Mouse (Mus musculus) lung, postnatal 10 days (tissue): ENCODE results near the gene Pard3b.

ENCODE experiments used
- DNase-seq: peaks from one replicate; pipeline ENCODE4 v3.0.0; 2021

Pard3b gene

DNA sequence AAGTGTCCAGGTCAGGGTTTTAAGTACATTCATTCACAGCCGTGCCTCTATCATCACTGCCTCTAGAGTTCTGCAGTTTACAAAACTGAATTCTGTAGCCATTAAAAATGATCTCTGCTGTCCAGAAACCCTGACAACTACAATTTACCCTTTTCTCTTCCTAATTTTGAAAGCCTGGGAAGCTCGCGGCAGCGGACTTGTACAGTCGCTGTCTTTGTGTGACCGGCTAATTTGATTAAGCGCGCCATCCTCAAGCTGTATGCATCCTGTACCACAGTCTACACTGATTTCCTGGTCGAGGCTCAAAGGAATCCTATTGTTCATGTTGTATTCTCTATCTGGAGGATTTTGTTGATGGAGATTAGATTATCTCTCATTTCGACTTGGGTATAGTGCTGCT is 448.8 kb downstream of the Pard3b start:
- DNase-seq, result no peak

DNA sequence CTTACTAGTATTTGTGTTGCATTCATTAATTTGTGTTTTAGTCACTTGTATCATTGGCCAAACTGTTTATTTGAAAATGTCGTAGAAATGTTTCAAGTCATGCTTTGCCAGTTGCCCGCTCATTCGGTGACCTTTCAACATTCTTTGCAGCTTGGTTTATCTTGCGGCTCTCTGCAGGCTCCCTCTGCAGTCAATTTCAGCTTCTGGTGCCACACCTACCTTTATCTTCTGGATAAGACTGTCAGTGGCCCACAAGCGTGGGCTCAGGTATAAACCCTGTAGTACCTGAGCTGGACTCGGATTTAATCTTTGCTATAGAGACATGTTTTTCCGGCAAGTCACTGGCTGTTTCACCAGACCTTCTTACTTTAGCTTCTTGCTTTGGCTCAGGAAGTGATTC is 456.3 kb downstream of the Pard3b start:
- DNase-seq, result no peak

DNA sequence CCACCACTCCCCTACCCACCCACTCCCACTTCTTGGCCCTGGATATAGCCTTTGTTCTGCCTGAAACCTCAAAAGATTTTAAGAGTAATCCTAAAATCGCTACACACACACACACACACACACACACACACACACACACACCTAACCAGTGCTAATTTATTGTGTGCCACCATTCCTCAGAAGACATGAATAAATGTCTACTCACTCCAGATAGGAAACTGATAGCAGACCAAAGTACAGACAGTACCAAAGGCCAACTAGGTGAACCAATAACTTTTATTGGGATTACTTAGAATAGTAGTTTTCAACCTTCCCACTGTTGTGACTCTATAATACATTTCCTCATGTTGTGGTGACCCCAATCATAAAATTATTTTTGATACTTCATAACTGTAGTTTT is 483.8 kb downstream of the Pard3b start:
- no peak for DNase-seq

DNA sequence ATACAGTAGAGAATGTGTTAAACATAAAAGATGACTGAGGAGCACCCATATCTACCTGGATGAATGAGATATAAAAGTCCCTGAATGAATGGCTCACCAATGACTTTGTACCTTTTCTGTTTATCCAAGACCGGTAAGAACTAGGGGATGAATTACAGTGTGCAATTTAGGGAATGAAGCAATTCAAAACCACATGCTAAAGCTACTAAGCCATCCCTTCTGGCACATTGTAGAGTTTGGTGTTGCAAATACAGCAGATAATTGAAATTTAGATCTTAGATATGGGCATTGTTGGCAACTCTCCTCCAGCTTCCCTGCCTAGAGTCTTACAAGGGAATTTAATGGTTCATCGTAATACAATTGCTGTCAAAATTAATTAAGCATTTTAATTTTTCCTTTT is 490.6 kb downstream of the Pard3b start:
- DNase-seq, result no peak

DNA sequence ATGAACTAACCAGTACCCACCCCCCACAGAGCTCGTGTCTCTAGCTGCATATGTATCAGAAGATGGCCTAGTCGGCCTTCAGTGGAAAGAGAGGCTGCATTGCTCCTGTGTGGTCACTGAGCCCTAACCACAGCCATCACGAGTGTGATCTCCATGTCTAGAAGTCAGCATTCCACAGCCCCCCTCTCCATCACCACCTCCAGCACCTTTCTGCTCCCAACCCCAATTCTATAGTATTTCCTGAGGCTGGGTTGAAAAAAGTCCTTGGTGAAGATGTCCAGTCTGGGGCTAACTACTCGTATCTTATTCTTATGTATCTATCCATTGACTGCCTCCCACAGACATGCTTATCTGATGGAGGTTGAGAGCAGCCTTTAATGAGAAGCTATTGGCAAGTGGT is 509.5 kb downstream of the Pard3b start:
- no peak for DNase-seq

DNA sequence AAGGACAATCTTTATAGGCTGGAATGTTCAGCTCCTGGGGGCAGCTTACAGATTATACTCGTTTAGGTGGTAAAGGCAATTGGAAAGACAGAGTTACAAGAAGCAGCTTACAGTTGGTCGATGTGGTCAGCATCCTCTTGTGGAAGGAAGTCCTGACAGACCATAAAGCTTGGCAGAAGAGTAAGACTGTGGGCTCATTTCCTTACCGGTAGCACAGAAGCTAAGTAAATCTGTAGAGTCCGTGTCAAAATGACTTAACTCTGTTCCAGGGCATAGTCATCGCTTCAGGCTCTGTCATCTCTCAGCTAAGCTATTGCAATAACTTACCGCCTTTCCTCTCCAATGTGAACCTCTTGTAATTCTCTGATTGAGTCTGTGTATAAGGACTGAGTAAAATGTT is 510.2 kb downstream of the Pard3b start:
- no peak for DNase-seq

DNA sequence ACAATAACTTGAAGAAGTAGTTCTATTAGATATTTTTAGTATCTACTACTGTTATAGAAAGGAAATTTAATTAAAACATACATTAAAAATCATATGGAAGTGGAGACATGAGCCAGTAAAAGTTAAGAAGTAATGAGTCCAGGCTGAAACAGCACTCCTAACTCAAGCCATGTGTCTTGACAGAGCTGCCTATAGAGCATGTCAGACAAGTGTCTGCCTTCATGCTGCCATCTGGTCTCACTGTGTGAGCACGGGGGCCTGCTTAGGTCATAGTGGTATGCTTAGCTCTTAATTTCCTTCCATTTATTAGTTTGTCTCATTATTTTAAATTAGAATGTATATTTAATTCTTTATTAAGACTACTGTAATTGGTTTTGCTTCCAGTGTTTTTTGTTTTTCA is 517.3 kb downstream of the Pard3b start:
- no peak for DNase-seq

DNA sequence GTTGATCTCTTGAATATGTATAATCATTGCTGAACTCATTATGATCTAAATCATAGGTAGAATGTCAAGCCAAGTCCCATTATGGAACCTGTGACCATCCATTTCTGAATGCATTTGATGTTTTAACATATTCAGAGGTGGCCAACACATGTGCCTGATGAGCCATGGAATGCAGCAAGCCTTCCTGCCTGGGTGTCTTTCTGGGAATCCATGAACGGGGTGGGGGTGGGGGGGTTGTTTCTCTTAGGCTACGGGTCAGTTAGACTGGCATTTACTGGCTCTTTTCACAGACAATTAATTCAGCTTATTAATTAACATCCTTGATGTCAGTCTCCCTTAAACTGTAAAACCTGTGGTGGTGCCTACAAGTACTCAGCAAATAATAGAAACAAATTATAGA is 521.0 kb downstream of the Pard3b start:
- DNase-seq, result no peak

DNA sequence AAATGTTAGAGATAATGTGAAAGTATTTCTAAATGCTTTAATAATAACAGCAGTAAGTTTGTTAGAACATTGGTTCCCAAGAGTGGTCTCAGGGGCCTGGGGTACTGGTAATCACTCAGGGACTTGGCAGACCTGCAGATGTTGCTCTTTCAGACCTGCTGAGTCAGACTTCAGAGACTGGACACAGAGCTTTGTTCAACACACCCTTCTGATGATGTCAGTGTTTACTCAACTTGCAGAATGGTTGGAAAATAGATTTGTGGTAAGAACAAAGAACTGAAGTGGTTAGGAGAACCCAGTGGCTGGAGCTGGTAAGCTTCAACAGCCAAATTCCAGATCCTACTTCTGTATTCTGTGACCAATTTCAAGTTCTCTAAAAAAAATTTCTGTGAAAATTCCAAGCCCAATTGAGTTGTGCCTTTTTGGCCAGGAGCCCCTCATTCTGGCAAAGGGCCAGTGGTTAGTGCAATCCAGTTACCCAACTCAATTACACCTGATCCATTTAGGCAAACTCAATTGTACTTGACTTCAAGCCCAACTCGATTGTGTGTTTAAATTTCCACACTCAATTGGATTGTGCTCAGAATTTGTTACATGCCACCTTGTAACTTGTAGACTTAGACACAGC is 536.5 kb downstream of the Pard3b start:
- DNase-seq, result peak; percentile 31

DNA sequence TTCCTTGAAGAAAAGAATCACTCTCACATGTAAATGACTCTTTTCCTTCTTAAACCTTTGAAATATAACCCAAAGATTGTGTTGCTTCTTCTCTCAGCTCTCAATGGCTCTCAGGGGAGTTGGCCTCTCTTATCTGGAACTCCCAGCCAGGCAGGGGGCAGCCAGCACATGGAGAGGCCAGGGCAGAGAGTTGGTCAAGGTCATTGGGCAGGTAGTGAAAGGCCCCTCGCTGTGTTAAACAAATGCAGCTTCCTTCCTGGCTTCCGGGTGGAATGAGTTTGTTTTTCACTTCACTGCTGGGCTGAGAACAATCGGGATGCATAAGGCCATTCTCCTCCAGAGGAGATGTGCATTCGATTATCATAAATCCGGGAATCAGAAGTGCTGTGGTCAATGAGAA is 543.0 kb downstream of the Pard3b start:
- DNase-seq, result peak; percentile 3

DNA sequence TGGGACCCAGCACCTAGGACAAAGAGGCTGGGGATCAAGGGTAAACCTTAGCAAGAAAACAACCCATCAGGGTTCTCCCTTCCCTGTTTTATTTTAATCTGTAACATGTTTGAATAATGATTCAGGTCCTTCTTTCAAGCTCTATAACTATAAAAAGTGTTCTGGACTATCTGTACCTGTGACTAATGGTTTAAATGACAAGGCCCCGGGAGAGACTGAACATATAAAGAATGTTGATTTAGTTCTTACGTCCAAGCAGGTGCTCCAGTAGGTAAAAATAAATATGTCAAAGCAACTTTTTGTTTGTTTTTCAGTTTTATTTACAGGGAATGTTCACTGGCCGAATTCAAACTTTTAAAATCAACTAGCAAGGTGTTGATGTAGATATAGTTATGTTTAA is 544.0 kb downstream of the Pard3b start:
- DNase-seq, result no peak

DNA sequence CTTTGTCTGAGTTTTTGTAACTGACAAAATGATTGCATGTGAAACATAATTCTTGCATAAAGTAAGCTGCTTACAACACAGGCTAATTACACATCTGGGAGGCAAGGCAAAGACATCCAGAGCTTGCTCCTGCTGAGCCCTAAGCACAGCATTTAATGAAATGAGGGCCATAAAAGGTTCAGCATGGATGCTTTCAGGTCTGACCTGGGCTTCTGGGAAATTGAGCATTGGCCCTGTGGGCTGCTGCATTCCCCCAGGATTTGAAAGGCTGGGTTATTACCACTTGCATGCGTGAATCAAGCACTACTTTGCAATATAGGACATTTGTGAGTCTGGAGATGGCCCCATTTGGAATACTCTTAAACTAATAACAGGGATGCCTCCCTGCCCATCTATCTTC is 552.2 kb downstream of the Pard3b start:
- DNase-seq, result no peak

DNA sequence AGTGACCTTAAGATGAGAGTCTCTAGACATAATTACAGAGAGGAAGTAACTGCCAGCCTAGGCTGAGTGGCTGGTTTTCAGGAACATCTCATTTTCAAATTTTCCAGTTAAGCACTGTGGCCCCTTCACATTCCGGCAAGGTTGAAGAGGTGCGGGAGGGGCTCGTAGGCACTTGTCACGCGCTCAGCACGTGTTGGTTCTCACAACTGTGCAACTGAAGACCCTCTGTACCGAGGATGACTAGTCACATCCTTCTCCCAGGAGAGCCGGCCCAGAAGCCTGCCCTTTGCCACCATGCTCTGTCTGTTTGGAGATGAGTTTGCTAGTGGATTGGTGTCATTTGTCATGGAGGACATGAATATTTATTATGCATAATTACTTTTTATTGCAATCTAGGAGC is 558.9 kb downstream of the Pard3b start:
- no peak for DNase-seq

DNA sequence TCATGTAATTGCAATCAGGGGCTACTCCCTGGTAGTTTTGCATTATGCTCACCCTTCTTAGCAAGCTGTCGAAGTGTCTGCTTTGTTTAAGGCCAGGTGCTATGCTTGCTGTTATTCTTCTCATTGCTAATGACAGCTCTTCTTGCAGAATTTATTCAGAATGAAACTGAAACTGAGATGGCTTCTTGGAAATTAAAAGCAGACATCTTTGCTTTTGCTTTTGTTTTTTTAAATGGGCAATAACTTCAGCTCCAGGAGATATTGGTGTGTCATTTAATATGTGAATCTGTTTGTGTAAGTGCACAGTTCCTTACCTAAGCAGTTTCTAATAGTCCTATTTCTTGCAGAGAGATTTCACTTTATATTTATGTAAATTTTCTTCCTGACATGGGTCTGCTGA is 562.3 kb downstream of the Pard3b start:
- no peak for DNase-seq

DNA sequence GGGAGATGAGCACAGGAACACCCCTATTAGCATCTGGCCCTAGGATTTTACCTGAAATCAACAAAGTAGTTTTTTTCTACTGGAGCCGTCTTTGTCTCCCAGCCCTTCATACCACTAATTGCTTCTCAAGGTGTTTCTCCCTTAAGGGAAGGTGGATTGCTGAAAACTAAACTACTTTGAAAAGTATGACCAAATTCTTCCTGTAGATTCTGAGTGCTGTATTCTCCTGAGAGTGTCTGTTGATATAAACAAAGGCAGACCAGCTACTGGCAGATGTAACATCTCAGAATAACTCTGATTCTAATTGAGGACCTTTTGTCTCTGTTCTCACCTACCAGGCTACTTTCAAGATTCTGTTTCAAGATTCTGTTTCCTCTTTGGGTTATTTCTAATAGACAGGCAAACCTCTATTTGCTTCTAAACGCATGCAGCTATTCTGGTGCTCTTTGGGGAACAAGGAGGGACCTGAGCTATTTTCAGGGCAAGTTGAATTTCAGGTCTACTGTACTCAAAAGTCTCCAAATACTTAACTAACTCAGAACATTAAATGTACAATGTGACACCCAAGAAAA is 563.1 kb downstream of the Pard3b start:
- DNase-seq, result no peak

DNA sequence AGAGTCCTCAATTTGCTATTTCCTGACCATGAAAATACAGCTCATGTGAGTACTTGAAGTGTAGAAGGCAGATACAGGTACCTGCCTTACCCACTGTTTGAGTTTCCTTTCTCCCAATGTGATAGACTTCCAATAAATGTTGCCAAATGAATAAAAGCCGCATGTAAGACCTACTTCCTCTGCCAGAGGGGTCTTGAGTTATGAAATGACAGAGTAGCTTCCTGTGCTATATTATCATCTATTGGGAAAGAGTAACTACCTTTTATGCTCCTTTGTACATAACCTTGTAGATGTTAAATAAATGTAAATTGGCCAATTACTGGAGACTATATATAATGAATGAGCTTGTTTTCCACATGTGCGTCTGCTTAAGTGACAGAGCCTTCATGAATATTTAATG is 574.7 kb downstream of the Pard3b start:
- no peak for DNase-seq

DNA sequence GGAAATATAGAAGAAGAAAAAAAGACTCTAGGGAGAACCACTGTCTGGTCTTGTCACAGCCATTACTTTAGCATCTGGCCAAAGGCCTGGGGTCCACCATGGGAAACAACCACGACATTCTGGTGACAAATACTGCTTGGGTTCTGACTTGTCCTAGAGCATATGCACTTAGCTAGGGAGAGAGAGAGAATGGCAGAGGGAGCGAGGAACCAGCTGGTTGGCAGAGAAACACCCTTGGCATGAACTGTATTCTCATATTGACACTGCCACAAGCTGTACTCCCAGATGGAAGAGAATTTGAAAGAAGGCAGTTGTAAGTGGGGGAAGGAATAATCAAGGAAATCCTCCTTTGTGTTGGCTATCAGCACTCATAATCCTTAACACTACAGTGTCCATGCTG is 577.2 kb downstream of the Pard3b start:
- DNase-seq, result no peak

DNA sequence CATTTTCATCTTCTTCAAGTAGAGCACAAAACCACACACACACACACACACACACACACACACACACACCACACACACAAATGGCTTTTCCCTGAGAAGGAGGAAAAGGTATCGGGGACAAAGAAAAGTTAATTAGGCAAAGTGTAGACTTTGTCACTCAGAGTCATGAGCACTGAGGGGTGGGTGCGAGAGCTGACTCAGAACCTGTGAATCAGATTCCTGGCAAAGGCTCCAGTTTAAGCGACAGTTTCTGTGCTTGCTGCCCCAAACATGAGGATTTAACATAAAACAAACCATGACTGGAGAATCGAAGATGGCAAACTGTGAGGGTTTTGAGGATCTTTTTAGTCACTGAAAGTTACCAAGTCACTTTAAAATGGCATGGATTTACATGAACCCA is 577.9 kb downstream of the Pard3b start:
- DNase-seq, result no peak

DNA sequence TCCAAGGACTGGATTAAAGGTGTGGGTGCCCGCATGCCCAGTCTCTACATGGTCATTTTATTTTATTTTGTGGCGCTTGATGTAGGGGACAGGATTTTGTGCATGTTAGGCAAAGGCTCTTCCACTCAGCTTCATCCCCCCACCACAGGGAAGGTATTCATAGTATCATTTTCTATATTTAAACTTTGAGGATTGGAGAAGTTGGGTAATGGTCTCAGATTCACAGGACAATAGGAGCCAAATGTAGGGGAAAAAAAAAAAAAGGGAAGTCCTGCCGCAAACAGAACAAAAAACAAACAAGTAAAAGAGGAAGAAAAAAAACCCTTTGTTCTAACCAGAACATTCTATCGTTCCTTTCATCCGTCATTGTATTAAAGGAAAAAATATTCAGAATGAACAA is 590.5 kb downstream of the Pard3b start:
- no peak for DNase-seq

DNA sequence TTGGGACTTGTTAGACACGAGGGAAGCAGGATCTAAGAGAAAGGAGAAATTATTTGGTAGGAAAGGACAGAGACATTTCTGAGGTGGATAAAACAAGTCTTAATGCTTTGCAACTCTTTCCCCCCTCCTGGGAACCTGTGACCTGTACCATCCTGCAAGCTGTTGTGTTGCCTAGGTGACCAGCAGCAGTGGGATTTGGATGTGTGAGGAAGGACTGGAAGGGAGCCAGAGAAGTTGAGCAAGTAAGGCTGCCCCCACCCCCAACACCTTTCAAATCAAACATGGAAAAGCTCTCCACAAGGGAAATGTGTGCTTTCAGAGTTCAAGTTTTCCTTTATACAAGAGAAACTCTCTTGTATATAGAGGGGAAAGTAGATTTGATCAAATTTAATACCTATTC is 595.4 kb downstream of the Pard3b start:
- DNase-seq, result peak; percentile 12

DNA sequence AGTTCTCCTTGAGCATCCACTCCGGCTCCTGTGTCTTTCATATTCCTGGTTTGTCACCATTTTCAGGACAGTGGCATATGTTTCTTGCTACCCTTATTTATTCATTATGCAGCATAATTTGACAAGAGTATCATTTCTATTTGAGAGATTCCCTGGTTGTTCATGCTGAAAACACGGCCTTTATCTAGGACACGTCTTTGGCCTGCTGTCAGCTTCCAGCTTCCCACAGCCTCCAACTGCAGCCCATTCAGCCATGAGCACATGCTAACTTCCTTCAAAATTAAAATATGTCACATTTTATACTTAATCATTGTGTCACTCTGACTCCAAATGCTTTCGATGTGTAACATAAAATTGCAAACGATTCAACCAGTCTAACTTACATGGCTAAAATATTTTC is 596.5 kb downstream of the Pard3b start:
- no peak for DNase-seq

DNA sequence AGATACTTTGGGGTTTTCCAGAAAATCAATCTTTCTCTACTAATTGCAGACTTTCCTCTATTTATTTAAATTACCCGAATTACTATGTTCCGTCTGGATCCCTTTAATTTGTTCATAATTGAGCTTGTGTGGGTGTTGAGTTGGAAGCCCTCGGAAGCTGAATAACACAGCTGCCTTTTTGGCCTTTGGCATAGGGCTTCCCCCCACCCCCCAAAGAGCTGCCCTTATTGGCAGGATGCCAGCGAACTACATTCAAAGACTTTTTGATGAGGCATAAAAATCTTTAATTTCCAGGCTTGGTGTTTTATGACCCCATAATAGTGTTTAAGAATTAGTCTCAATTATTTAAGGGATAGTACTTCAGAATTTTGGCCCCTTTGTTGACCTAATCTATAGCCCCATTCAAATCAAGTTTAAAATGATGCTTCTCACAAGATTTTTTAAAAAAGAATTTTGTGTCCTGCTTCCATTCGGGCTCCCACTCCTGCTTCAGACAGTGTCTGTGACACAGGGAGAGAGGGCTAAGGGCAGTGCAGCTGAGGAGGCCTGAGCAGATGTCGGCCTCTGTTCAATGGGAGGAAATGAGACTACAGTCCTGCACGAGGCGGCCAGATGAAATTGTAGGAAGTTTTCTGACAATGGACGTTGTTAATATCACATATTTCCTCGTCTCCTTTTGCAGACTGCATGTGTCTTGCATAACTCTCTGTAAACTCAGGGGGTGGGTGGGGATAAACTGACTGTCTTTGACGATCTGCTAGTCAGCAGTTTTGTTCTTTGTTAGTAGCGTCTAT is 605.8 kb downstream of the Pard3b start:
- peak; percentile 38 for DNase-seq

DNA sequence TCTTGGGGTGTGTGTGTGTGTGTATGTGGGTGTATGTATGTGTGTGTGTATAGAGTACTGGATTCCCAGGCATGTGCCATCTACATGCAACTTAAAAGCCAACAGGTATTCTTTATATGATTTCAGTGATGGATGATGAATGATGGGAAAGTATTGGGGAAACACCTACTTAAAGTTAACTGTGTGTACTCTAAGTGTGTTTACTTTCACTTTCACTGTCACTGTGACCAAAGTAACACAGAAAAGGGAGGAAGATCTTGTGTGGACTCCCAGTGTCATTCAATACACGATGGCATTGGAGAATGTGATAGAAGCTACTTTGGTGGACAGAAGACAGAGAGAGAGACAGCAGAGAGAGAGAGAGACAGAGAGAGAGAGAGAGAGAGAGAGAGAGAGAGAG is 613.8 kb downstream of the Pard3b start:
- DNase-seq, result no peak

DNA sequence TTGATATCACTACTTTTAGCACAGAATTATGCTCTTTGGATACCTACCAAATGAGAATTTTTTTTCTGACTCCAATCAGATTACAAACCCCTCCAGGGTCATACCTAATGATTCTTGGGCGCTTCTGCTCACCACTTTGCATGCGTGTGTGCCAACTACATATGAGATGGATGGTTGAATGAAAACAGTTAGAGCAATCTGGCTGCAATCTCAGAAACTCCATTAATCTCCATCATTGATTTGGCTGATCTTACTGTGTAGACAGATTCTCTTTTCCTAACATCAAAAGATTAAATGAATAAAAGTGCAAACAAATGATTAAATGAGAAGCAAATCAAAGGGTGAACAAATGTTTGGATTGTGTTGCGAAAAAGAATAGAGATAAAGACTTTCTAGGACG is 615.7 kb downstream of the Pard3b start:
- DNase-seq, result no peak

DNA sequence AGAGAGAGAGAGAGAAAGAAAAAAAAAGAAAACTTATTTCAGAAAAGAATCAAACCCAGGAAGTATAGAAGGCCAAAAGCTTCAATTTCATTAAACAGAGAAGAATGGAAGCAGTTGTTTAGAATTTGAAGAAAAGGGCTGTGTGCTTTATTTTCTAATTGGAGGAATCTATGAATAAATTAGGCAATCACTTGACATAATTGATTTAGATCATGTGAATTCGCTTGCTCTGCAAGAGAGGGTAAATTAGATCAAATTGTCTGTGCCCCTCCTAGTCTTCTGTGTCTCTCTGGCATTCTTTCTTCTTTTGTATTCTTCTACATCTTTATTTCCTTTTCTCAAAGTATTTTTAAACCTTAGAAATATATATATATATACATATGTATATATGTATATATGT is 616.3 kb downstream of the Pard3b start:
- no peak for DNase-seq
